Mouse (Mus musculus) kidney, postnatal 0 days (tissue): Measurements from ENCODE around the gene Mtmr3. TPM values are rescaled to one million over a fixed set of nuclear protein-coding genes. Genes with fewer than 3 reads are reported as not detected.

Source experiments
- ATAC-seq: fragments of 200-750 bp; cut with Nextera tagmentation; replicated peaks from 2 replicates; pipeline ENCODE4 v1.8.0; 2017; ENCODE audit warnings: low read depth, moderate number of reproducible peaks, moderate TSS enrichment, moderate library complexity; ENCODE audit not compliant: low FRiP score
- DNase-seq: peaks from one replicate; pipeline ENCODE4 v3.0.0-alpha.2; 2016; ENCODE audit warnings: low spot score
- H3K27ac ChIP-seq: fragments of 300-500 bp; sonication (generic); 2 replicates; pipeline ENCODE4 v1.5.1; 2014; ENCODE audit warnings: mild to moderate bottlenecking
- H3K27me3 ChIP-seq: fragments of 300-500 bp; sonication (generic); 2 replicates; pipeline ENCODE4 v1.6.1; 2014; ENCODE audit warnings: low read length, mixed read lengths; ENCODE audit not compliant: insufficient read depth
- H3K36me3 ChIP-seq: fragments of 300-500 bp; sonication (generic); 2 replicates; pipeline ENCODE4 v1.6.1; 2014; ENCODE audit warnings: low read length, mixed read lengths; ENCODE audit not compliant: insufficient read depth
- H3K4me1 ChIP-seq: fragments of 300-500 bp; sonication (generic); replicated peaks from 2 replicates; pipeline ENCODE4 v1.6.1; 2014; ENCODE audit warnings: antibody characterized with exemption, low read length, mixed read lengths; ENCODE audit not compliant: insufficient read depth
- H3K4me2 ChIP-seq: fragments of 300-500 bp; sonication (generic); 2 replicates; pipeline ENCODE4 v1.6.1; 2014; ENCODE audit warnings: mild to moderate bottlenecking, low read length, moderate library complexity, mixed read lengths
- H3K4me3 ChIP-seq: fragments of 300-500 bp; sonication (generic); replicated peaks from 2 replicates; pipeline ENCODE4 v1.5.1; 2014; ENCODE audit warnings: low read depth, low read length
- H3K9ac ChIP-seq: fragments of 300-500 bp; sonication (generic); 2 replicates; pipeline ENCODE4 v1.6.1; 2014; ENCODE audit warnings: low read depth, low read length
- H3K9me3 ChIP-seq: fragments of 300-500 bp; sonication (generic); replicated peaks from 2 replicates; pipeline ENCODE4 v1.6.1; 2016; ENCODE audit warnings: low read length, inconsistent platforms, mixed read lengths
- CTCF ChIP-seq: IDR thresholded peaks from 2 replicates; pipeline ENCODE4 v1.5.1; 2016; ENCODE audit warnings: antibody characterized with exemption, low read depth, mild to moderate bottlenecking, moderate library complexity
- WGBS: fragments of 180-500 bp; shearing (Covaris S2); extraction: QIAGEN DNeasy Blood & Tissue Kit; methylation state at CpG from one replicate; pipeline ENCODE4 v1.1.7; 2014; 5-methylcytosine and 5-hydroxymethylcytosine counted together
- polyA plus RNA-seq: library from polyadenylated mRNA; unstranded; fragments of >200 nt; fragmentation: Nextera tagmentation; extraction: Ambion mirVana; gene quantifications from 2 replicates; pipeline ENCODE4 v1.2.1, GENCODE M21; 2015

Mtmr3 gene
- 18.1 and 19.6 TPM in 2 replicates for polyA plus RNA-seq

DNA sequence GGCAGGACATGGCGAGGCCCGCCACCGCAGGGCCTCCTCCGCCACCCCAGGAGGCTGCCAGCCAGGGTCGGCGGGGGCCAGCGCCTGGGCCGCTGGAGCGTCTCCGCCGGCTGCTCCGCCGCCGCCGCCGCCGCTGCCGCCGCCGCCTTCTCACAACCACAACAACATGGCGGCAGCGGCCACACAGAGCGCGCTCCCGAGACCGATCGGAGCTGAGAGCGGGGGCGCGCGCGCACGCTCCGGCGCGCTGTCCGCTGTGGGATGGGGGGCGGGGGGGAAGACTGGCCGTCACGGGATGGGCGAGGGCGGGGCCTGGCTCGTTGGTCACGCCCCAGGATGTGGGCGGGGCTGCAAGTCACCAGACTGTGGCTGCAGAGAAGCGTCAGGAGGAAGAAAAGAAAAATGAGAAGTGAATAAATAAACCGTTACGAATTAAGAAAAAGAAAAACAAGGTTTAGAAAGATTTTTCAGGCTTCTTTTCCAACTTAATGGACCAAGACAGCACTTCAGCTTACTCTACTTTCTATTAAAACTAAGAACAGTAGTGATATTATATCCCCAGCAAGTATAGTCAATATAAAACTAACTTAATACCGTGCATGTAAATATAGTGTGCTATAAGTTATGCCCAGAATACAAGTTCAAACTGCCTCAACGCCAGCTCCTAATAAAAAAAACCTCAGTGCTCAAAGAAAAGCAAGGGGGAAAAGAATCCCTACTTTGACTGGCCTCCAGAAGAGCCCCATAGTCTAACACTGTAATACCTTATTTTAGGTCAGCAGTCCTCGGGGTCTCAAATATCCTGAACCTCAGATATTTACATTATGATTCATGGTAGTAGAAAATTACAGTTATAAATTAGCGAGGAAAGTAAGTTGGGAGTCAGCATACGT is at the start of gene Mtmr3:
Gene Mtmr3, minus strand, starts transcription at position 256 of the 893 bp plus-strand sequence.
- Histone ChIP-seq H3K4me2 (peak within 1 kb of the TSS; percentile 53), H3K4me3 (peak within 1 kb of the TSS; percentile 96), H3K36me3 (no peaks in the 10 kb centered on the region), H3K4me1 (peaks cover 5% of the 10 kb centered on the region), H3K9ac (peak within 1 kb of the TSS; percentile 95), H3K27me3 (no peaks in the 10 kb centered on the region), H3K9me3 (no peaks in the 10 kb centered on the region), H3K27ac (peak within 1 kb of the TSS; percentile 95)
- peak; percentile 96 for DNase-seq
- peak; percentile 88 for ATAC-seq
- TF ChIP-seq CTCF: no peak
- WGBS: 5% methylated on average over 36 of the region's 53 CpGs

DNA sequence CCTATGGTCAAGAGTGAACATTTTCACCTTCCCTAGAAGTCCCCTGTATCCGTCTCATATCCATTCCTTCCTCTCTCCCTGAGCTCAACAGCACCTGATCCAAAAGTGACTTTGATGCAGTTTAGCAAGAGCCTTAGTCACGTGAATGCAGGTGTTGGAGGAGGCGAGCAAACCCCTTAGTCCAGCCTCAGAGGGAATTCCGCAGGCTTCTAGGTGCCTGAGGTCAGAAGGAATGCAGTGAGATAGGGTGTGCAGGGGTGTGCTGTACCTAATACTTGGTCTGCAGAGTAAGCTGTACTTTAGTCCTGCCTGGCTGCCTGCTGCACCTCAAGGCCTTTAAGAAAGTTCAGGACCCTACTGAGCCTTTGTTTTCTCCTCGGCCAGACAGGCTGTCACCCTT is 49.1 kb upstream of the Mtmr3 start:
- Histone ChIP-seq H3K36me3 (peaks cover 18% of the 10 kb centered on the region; the same call in 1 of the 2 replicates), H3K4me2 (no peak overlapping the region), H3K9me3 (no peaks in the 10 kb centered on the region), H3K9ac (no peak overlapping the region), H3K27ac (no peak overlapping the region), H3K4me1 (no peaks in the 10 kb centered on the region), H3K27me3 (no peaks in the 10 kb centered on the region), H3K4me3 (no peak overlapping the region)
- TF ChIP-seq CTCF: no peak
- ATAC-seq (no peak), DNase-seq (no peak)
- 64% methylated on average over 5 of the region's 5 CpGs for WGBS

DNA sequence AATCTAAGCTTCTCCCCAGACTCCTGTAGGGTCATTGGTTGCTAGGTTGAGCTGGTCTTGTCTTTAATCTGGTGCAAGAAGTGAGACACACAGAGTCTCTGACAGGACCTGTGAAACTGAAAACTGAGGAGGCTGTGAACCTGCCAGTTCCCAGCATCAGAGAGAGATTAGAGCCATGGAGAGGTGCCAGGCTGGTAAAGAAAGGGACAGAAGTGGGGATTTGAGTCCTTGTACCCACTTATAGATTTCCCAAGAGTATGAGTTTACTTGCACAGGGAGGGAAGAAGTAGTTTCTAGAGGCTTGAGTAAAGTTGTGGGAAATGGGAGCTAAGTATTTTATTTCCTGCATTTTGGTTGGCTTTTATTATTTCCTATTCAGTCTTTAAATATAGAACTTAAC is 46.5 kb upstream of the Mtmr3 start:
- DNase-seq: no peak
- H3K4me3 ChIP-seq: no peak overlapping the region
- H3K4me1 ChIP-seq: 0 out of 2 replicates have a peak, but pooled peaks cover 6% of the 10 kb centered on the region
- H3K27ac ChIP-seq: no peak overlapping the region
- no peaks in the 10 kb centered on the region for H3K27me3 ChIP-seq
- no peak for ATAC-seq
- no peak overlapping the region for H3K4me2 ChIP-seq
- H3K36me3 ChIP-seq: peaks cover under 1% of the 10 kb centered on the region; the same call in 1 of the 2 replicates
- no peak for TF ChIP-seq CTCF
- no peak overlapping the region for H3K9ac ChIP-seq
- no peaks in the 10 kb centered on the region for H3K9me3 ChIP-seq

DNA sequence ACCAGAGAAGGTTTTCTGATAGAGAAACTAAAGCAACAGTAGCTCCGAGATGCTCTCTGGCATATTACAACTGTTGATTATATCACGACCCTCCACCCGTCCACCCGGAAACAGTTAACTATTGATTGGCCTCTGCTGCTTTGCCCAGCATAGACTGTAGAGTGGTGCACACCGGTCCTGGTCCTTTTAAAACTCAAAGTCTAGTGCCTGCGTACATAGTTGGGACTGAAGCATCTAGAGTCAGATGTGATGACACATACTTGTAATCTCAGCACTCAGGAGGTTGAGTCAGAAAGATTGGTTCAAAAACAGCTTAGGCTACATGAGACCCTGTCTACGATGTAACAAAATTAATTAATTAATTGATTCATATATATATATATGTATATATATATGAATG is 43.6 kb upstream of the Mtmr3 start:
- peak overlapping the region; percentile 85 for H3K4me3 ChIP-seq
- ATAC-seq (no peak), DNase-seq (no peak)
- peak overlapping the region; percentile 55 for H3K4me2 ChIP-seq
- H3K27ac ChIP-seq: peak overlapping the region; percentile 90; the same call in 1 of the 2 replicates
- no peaks in the 10 kb centered on the region for H3K36me3 ChIP-seq
- H3K9me3 ChIP-seq: no peaks in the 10 kb centered on the region
- WGBS: 20% methylated on average over 7 of the region's 7 CpGs
- no peak for TF ChIP-seq CTCF
- no peaks in the 10 kb centered on the region for H3K27me3 ChIP-seq
- H3K9ac ChIP-seq: peak overlapping the region; percentile 72; the same call in 1 of the 2 replicates
- 0 out of 2 replicates have a peak, but pooled peaks cover 6% of the 10 kb centered on the region for H3K4me1 ChIP-seq

DNA sequence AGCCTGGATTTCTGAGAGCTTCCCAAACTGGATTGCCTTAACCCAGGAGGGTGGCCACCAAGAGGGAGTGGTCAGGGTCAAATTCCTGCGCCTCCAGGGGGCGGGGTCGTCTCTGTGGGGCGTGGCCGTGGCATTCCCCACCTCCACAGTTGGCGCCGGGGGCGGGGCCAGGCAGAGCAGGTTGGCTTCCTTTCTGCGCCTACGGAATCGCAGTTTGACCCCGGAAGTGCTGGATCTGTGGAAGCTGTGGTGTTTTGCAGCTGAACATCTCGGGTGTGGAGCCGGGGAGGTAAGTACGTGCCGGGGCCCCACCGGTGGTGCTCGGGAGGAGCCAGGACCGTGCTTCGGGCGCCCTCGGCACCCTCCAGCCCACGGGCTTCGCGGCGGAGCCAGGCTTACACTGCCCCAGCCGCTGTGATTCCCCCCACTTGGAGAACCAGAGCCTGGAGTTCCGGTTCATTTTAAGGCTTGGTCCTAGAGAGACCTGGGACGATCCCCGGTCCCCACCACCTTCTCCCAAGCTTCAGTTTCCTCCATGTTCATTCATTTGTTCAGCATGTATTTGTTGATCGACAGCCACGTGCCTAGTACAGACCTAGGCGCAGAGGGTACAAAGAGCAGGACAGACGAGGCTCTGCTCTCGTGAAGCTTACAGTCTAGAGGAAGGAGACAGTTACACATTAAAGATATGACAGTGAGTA is 43.0 kb upstream of the Mtmr3 start, which contains the start of gene Ascc2:
Gene Ascc2, plus strand, starts transcription at position 214 of the 701 bp plus-strand sequence.
- Histone ChIP-seq H3K4me1 (0 out of 2 replicates have a peak, but pooled peaks cover 6% of the 10 kb centered on the region), H3K27ac (peak within 1 kb of the TSS; percentile 90), H3K27me3 (no peaks in the 10 kb centered on the region), H3K9me3 (no peaks in the 10 kb centered on the region), H3K4me3 (peak within 1 kb of the TSS; percentile 85), H3K36me3 (no peaks in the 10 kb centered on the region), H3K4me2 (peak within 1 kb of the TSS; percentile 55), H3K9ac (peak within 1 kb of the TSS; percentile 72)
- peak; percentile 47 for TF ChIP-seq CTCF
- WGBS: 0% methylated on average over 35 of the region's 35 CpGs
- ATAC-seq: peak; percentile 93
- DNase-seq: peak; percentile 94

DNA sequence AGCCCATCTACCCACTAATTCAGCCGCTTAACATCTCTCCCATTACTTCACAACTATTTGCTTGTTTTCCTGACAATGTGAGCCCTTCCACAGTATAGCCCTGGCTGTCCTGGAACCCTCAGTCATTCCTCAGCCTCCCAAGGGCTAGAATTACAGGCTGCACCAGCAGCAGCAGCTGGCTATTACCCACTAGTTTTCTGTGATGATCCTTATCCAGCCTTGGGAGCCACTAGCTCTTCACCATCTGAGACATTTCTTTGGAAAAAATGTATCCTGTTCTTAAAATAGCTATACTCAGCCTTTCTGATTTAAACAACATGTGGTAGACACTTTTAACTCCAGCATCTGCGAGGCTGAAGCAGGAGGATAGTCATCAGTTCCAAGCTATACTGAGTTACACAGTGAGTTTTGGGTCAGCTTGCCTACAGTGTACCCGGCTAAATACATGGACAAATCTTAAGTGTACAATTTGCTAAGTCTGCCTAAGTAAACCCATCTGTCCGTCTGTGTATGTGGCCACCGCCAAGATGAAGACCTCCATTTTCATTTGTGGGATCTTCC is 42.2 kb upstream of the Mtmr3 start:
- ATAC-seq (no peak), DNase-seq (no peak)
- H3K4me3 ChIP-seq: peak overlapping the region; percentile 85
- 0 out of 2 replicates have a peak, but pooled peaks cover 6% of the 10 kb centered on the region for H3K4me1 ChIP-seq
- H3K4me2 ChIP-seq: peak overlapping the region; percentile 55
- H3K27ac ChIP-seq: peak overlapping the region; percentile 90
- no peaks in the 10 kb centered on the region for H3K9me3 ChIP-seq
- no peaks in the 10 kb centered on the region for H3K36me3 ChIP-seq
- WGBS: 46% methylated on average over 5 of the region's 5 CpGs
- no peak overlapping the region for H3K9ac ChIP-seq
- TF ChIP-seq CTCF: no peak
- no peaks in the 10 kb centered on the region for H3K27me3 ChIP-seq
